Mouse (Mus musculus): ENCODE data around the gene Ehbp1. TPM values are rescaled to one million over a fixed set of nuclear protein-coding genes. Genes with fewer than 3 reads are reported as not detected.

Gene Ehbp1
- polyA plus RNA-seq, 1 experiment from 2014 or later, result 24.0 TPM

GRCm38 (mm10) chr11:22353962-22354621, 12.0 kb upstream of the Ehbp1 start:
- WGBS, result 95% methylated on average over 6 of the region's 6 CpGs
- H3K9me3 ChIP-seq (ENCODE audit: control insufficient read depth, low read length), result no peaks in the 10 kb centered on the region
- no peak overlapping the region for H3K27ac ChIP-seq
- H3K4me2 ChIP-seq (replicated peaks), result no peak overlapping the region
- no peaks in the 10 kb centered on the region for H3K27me3 ChIP-seq (ENCODE audit: control insufficient read depth, insufficient read depth, low read length)
- H3K4me3 ChIP-seq (replicated peaks; ENCODE audit: low read length), result no peak overlapping the region
- no peaks in the 10 kb centered on the region for H3K36me3 ChIP-seq (replicated peaks; ENCODE audit: control insufficient read depth, insufficient read depth)
- no peak overlapping the region for H3K9ac ChIP-seq
- DNase-seq (ENCODE audit: low spot score) (no peak), ATAC-seq (ENCODE audit: low FRiP score) (no peak)
- peaks cover 4% of the 10 kb centered on the region for H3K4me1 ChIP-seq (replicated peaks; ENCODE audit: control insufficient read depth, insufficient read depth, low read length)

GRCm38 (mm10) chr11:22349945-22350344, 7.9 kb upstream of the Ehbp1 start:
- no peak overlapping the region for H3K27ac ChIP-seq
- H3K4me1 ChIP-seq (replicated peaks; ENCODE audit: control insufficient read depth, insufficient read depth, low read length), result peaks cover 23% of the 10 kb centered on the region
- DNase-seq (ENCODE audit: low spot score), result no peak
- no peaks in the 10 kb centered on the region for H3K36me3 ChIP-seq (replicated peaks; ENCODE audit: control insufficient read depth, insufficient read depth)
- H3K4me3 ChIP-seq (replicated peaks; ENCODE audit: low read length), result no peak overlapping the region
- no peaks in the 10 kb centered on the region for H3K27me3 ChIP-seq (ENCODE audit: control insufficient read depth, insufficient read depth, low read length)
- no peak overlapping the region for H3K4me2 ChIP-seq (replicated peaks)
- ATAC-seq (ENCODE audit: low FRiP score), result no peak
- H3K9ac ChIP-seq, result no peak overlapping the region
- H3K9me3 ChIP-seq (ENCODE audit: control insufficient read depth, low read length), result no peaks in the 10 kb centered on the region
- WGBS, result 80% methylated on average over 2 of the region's 2 CpGs

GRCm38 (mm10) chr11:22348536-22348910, 6.4 kb upstream of the Ehbp1 start:
- ATAC-seq (ENCODE audit: low FRiP score) (peak; percentile 95), DNase-seq (ENCODE audit: low spot score) (peak; percentile 56)
- H3K27ac ChIP-seq, result peak overlapping the region; percentile 60
- H3K4me3 ChIP-seq (replicated peaks; ENCODE audit: low read length), result no peak overlapping the region
- no peaks in the 10 kb centered on the region for H3K9me3 ChIP-seq (ENCODE audit: control insufficient read depth, low read length)
- no peak overlapping the region for H3K4me2 ChIP-seq (replicated peaks)
- peaks cover 23% of the 10 kb centered on the region for H3K4me1 ChIP-seq (replicated peaks; ENCODE audit: control insufficient read depth, insufficient read depth, low read length)
- 4% methylated on average over 1 of the region's 1 CpGs for WGBS
- H3K27me3 ChIP-seq (ENCODE audit: control insufficient read depth, insufficient read depth, low read length), result no peaks in the 10 kb centered on the region
- no peaks in the 10 kb centered on the region for H3K36me3 ChIP-seq (replicated peaks; ENCODE audit: control insufficient read depth, insufficient read depth)
- no peak overlapping the region for H3K9ac ChIP-seq

GRCm38 (mm10) chr11:22347651-22348535, 5.8 kb upstream of the Ehbp1 start:
- H3K9me3 ChIP-seq (ENCODE audit: control insufficient read depth, low read length), result no peaks in the 10 kb centered on the region
- H3K27me3 ChIP-seq (ENCODE audit: control insufficient read depth, insufficient read depth, low read length), result no peaks in the 10 kb centered on the region
- no peak overlapping the region for H3K9ac ChIP-seq
- H3K4me1 ChIP-seq (replicated peaks; ENCODE audit: control insufficient read depth, insufficient read depth, low read length), result peaks cover 23% of the 10 kb centered on the region
- ATAC-seq (ENCODE audit: low FRiP score), result peak; percentile 53
- DNase-seq (ENCODE audit: low spot score), result no peak
- H3K4me2 ChIP-seq (replicated peaks), result no peak overlapping the region; the same call in 1 of the 2 replicates
- no peaks in the 10 kb centered on the region for H3K36me3 ChIP-seq (replicated peaks; ENCODE audit: control insufficient read depth, insufficient read depth)
- H3K4me3 ChIP-seq (replicated peaks; ENCODE audit: low read length), result no peak overlapping the region
- WGBS, result 18% methylated on average over 13 of the region's 13 CpGs
- H3K27ac ChIP-seq, result peak overlapping the region; percentile 60

DNA sequence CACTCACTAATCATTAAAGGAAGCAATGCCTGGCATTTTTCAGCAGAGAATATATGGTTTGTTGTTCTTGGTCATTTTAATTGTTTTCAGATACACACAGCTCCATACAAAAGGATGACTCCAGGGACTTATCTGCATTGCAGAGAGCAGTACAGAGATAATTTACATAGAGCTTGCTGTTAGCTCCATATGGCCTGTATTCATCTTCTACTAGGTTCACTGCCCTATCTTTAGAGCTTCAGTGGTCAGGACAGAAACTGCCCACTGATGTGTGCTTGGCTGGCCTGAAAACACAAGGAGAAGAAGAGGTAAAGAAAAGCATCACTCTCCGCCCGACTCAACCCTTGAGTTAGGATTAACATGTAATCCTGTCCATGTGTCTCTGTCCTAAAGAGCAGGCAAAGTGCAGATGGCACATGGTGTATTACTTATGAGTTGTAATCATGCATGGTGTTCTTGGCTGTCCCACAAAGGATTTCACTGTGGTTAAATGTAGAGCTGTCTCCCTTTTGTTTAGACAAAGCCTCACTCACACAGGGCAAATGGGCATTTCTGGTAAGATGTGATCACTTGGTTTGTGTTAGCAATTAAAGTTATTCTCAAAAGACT, 14.7 kb downstream of the Ehbp1 start:
- 64% methylated on average over 2 of the region's 2 CpGs for WGBS

DNA sequence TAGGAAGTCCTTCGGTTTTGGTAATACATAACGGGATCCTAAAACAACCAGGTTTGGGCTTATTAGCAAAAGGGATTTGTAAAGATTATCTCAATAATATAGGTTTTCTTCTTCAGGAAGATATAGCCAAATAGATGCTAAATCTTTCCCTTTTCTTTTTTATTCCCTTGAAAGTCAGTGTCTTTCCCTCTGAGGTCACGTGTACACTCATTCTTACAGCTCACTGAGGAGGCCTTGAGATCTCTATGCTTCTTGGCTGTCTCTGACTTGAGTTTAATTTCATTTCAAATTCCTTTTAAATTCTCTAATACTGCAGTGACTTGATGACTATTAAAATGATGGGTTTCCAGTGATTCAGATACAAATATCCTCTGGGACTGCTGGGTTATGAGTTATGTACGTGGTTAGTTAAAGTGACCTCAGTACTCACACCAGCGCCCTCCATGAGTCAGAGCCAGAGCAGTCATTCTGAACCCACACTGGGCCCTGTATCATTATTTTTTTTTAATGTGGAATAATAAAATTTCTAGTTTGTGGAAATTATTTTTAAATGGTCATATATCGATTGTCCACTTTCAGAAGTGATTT, 24.2 kb downstream of the Ehbp1 start:
- Histone ChIP-seq H3K9me3 (ENCODE audit: control insufficient read depth, low read length) (no peaks in the 10 kb centered on the region), H3K27ac (no peak overlapping the region), H3K9ac (no peak overlapping the region), H3K4me2 (replicated peaks) (no peak overlapping the region), H3K4me1 (replicated peaks; ENCODE audit: control insufficient read depth, insufficient read depth, low read length) (no peaks in the 10 kb centered on the region), H3K36me3 (replicated peaks; ENCODE audit: control insufficient read depth, insufficient read depth) (no peaks in the 10 kb centered on the region), H3K27me3 (ENCODE audit: control insufficient read depth, insufficient read depth, low read length) (no peaks in the 10 kb centered on the region), H3K4me3 (replicated peaks; ENCODE audit: low read length) (no peak overlapping the region)
- DNase-seq (ENCODE audit: low spot score), result no peak
- WGBS, result 90% methylated on average over 6 of the region's 6 CpGs
- ATAC-seq (ENCODE audit: low FRiP score), result no peak

More for the DNA sequence above, 14.7 kb downstream of the Ehbp1 start:
- no peaks in the 10 kb centered on the region for H3K36me3 ChIP-seq (replicated peaks; ENCODE audit: control insufficient read depth, insufficient read depth)
- no peaks in the 10 kb centered on the region for H3K9me3 ChIP-seq (ENCODE audit: control insufficient read depth, low read length)
- H3K4me1 ChIP-seq (replicated peaks; ENCODE audit: control insufficient read depth, insufficient read depth, low read length), result 0 out of 2 replicates have a peak, but pooled peaks cover 4% of the 10 kb centered on the region
- DNase-seq (ENCODE audit: low spot score), result no peak
- no peak overlapping the region for H3K4me3 ChIP-seq (replicated peaks; ENCODE audit: low read length)
- no peak overlapping the region for H3K9ac ChIP-seq
- no peak overlapping the region for H3K27ac ChIP-seq
- no peak for ATAC-seq (ENCODE audit: low FRiP score)
- H3K4me2 ChIP-seq (replicated peaks), result no peak overlapping the region
- no peaks in the 10 kb centered on the region for H3K27me3 ChIP-seq (ENCODE audit: control insufficient read depth, insufficient read depth, low read length)

DNA sequence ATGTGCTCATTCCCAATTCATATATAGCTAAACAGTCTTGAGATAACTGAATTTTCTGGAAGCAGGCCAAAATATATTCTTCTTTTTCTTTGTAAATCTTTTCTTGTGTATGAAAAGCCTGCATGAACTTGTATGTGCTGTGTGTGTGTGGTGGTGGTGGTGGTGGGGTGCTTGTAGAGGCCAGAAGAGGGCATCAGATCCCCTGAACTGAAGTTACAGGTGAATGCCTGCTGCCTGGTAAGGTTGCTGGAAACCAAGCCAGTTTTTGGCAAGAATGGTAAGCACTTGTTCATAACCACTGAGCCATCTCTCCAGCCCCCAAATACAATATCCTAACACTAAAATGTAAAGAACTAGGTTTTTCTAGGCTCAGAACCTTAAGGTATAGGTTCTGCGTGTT, 26.3 kb downstream of the Ehbp1 start:
- Histone ChIP-seq H3K9me3 (ENCODE audit: control insufficient read depth, low read length) (no peaks in the 10 kb centered on the region), H3K4me2 (replicated peaks) (no peak overlapping the region), H3K27ac (no peak overlapping the region), H3K4me3 (replicated peaks; ENCODE audit: low read length) (no peak overlapping the region), H3K9ac (no peak overlapping the region), H3K36me3 (replicated peaks; ENCODE audit: control insufficient read depth, insufficient read depth) (no peaks in the 10 kb centered on the region), H3K27me3 (ENCODE audit: control insufficient read depth, insufficient read depth, low read length) (no peaks in the 10 kb centered on the region), H3K4me1 (replicated peaks; ENCODE audit: control insufficient read depth, insufficient read depth, low read length) (no peaks in the 10 kb centered on the region)
- ATAC-seq (ENCODE audit: low FRiP score) (no peak), DNase-seq (ENCODE audit: low spot score) (no peak)
- 90% methylated on average over 1 of the region's 1 CpGs for WGBS

GRCm38 (mm10) chr11:22301164-22301563, 40.9 kb downstream of the Ehbp1 start:
- H3K27ac ChIP-seq, result no peak overlapping the region
- no peak overlapping the region for H3K9ac ChIP-seq
- no peak overlapping the region for H3K4me3 ChIP-seq (replicated peaks; ENCODE audit: low read length)
- no peaks in the 10 kb centered on the region for H3K27me3 ChIP-seq (ENCODE audit: control insufficient read depth, insufficient read depth, low read length)
- H3K4me2 ChIP-seq (replicated peaks), result no peak overlapping the region
- H3K36me3 ChIP-seq (replicated peaks; ENCODE audit: control insufficient read depth, insufficient read depth), result no peaks in the 10 kb centered on the region
- no peaks in the 10 kb centered on the region for H3K4me1 ChIP-seq (replicated peaks; ENCODE audit: control insufficient read depth, insufficient read depth, low read length)
- H3K9me3 ChIP-seq (ENCODE audit: control insufficient read depth, low read length), result no peaks in the 10 kb centered on the region
- ATAC-seq (ENCODE audit: low FRiP score) (no peak), DNase-seq (ENCODE audit: low spot score) (no peak)
- 76% methylated on average over 6 of the region's 6 CpGs for WGBS

GRCm38 (mm10) chr11:22289164-22289563, 52.9 kb downstream of the Ehbp1 start:
- H3K36me3 ChIP-seq (replicated peaks; ENCODE audit: control insufficient read depth, insufficient read depth), result no peaks in the 10 kb centered on the region
- DNase-seq (ENCODE audit: low spot score) (no peak), ATAC-seq (ENCODE audit: low FRiP score) (no peak)
- no peak overlapping the region for H3K4me3 ChIP-seq (replicated peaks; ENCODE audit: low read length)
- no peak overlapping the region for H3K27ac ChIP-seq
- H3K4me1 ChIP-seq (replicated peaks; ENCODE audit: control insufficient read depth, insufficient read depth, low read length), result peaks cover 16% of the 10 kb centered on the region
- H3K4me2 ChIP-seq (replicated peaks), result no peak overlapping the region
- no peaks in the 10 kb centered on the region for H3K9me3 ChIP-seq (ENCODE audit: control insufficient read depth, low read length)
- no peak overlapping the region for H3K9ac ChIP-seq
- H3K27me3 ChIP-seq (ENCODE audit: control insufficient read depth, insufficient read depth, low read length), result no peaks in the 10 kb centered on the region
